Mouse (Mus musculus) limb, embryonic 11.5 days (tissue): ENCODE measurements at regions not wholly inside any gene's neighbourhood (a gene's known extent, or its start where the extent isn't known, plus 50 kb on each side); places are given as distances from the start of the nearest gene placed in this dataset.

ENCODE experiments used
- ATAC-seq: fragments of 200-750 bp; cut with Nextera tagmentation; 2 replicates; pipeline ENCODE4 v1.8.0; 2017; ENCODE audit warnings: low read depth; ENCODE audit not compliant: insufficient number of reproducible peaks, low FRiP score, low TSS enrichment
- DNase-seq: peaks from one replicate; pipeline ENCODE4 v3.0.0-alpha.2; 2015; ENCODE audit warnings: low spot score
- H3K27ac ChIP-seq: fragments of 300-500 bp; sonication (generic); replicated peaks from 2 replicates; pipeline ENCODE4 v1.5.1; 2014; ENCODE audit warnings: low read depth, mild to moderate bottlenecking, low read length
- H3K27me3 ChIP-seq: fragments of 300-500 bp; sonication (generic); 2 replicates; pipeline ENCODE4 v1.6.1; 2014; ENCODE audit warnings: mild to moderate bottlenecking, low read length, mixed read lengths; ENCODE audit not compliant: control insufficient read depth, insufficient read depth
- H3K36me3 ChIP-seq: fragments of 300-500 bp; sonication (generic); 2 replicates; pipeline ENCODE4 v1.6.1; 2014; ENCODE audit warnings: mild to moderate bottlenecking, low read length, moderate library complexity, mixed read lengths; ENCODE audit not compliant: control insufficient read depth, insufficient read depth
- H3K4me1 ChIP-seq: fragments of 300-500 bp; sonication (generic); 2 replicates; pipeline ENCODE4 v1.6.1; 2014; ENCODE audit warnings: low read length, mixed read lengths; ENCODE audit not compliant: control insufficient read depth, insufficient read depth
- H3K4me2 ChIP-seq: fragments of 300-500 bp; sonication (generic); 2 replicates; pipeline ENCODE4 v1.6.1; 2014; ENCODE audit warnings: low read depth, mild to moderate bottlenecking, moderate library complexity; ENCODE audit not compliant: severe bottlenecking
- H3K4me3 ChIP-seq: fragments of 300-500 bp; sonication (generic); 2 replicates; pipeline ENCODE4 v1.5.1; 2014; ENCODE audit warnings: low read depth, low read length
- H3K9ac ChIP-seq: fragments of 300-500 bp; sonication (generic); 2 replicates; pipeline ENCODE4 v1.6.1; 2014; ENCODE audit warnings: mild to moderate bottlenecking, low read length
- H3K9me3 ChIP-seq: fragments of 300-500 bp; sonication (generic); 2 replicates; pipeline ENCODE4 v1.6.1; 2016; ENCODE audit warnings: low read length; ENCODE audit not compliant: control insufficient read depth
- WGBS: fragments of 180-500 bp; shearing (Covaris S2); extraction: QIAGEN DNeasy Blood & Tissue Kit; methylation state at CpG from one replicate; pipeline ENCODE4 v1.1.7; 2014; 5-methylcytosine and 5-hydroxymethylcytosine counted together

GRCm38 (mm10) chr11:20993580-20993979 is 97.5 kb upstream of the Peli1 start:
- Histone ChIP-seq H3K4me3 (no peak overlapping the region), H3K27ac (no peak overlapping the region), H3K4me1 (no peaks in the 10 kb centered on the region), H3K27me3 (no peaks in the 10 kb centered on the region), H3K9ac (no peak overlapping the region), H3K4me2 (no peak overlapping the region), H3K9me3 (no peaks in the 10 kb centered on the region), H3K36me3 (no peaks in the 10 kb centered on the region)
- 91% methylated on average over 4 of the region's 4 CpGs for WGBS
- ATAC-seq (no peak), DNase-seq (peak; percentile 9)

- Histone ChIP-seq H3K4me3 (no peak overlapping the region), H3K9ac (no peak overlapping the region), H3K9me3 (no peaks in the 10 kb centered on the region), H3K36me3 (no peaks in the 10 kb centered on the region), H3K27ac (no peak overlapping the region), H3K4me2 (no peak overlapping the region), H3K4me1 (no peaks in the 10 kb centered on the region), H3K27me3 (no peaks in the 10 kb centered on the region)
- DNase-seq: no peak
- no peak for ATAC-seq
- WGBS: 92% methylated on average over 3 of the region's 3 CpGs
These were observed 89.7 kb upstream of the Peli1 start for GRCm38 (mm10) chr11:21001400-21001799.

DNA sequence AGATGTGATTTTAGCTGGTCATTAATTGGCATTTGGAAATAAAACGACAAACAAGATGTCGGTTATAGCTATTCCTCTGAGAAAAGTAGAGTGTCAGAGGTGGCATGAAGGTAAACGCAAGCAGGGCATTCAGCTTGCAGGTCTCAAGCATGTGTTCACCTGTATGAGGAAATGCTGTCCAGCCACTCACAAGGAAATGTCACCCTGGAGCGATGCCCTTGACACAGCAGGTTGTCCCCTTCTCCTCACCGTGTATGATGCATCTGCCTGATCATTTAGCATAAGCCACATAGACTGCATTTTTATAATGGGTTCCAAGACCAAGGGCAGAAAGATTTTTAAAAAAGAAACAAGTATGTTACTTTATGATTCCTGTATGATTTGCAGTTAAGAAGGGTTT is 83.9 kb upstream of the Peli1 start:
- Histone ChIP-seq H3K27me3 (no peaks in the 10 kb centered on the region), H3K4me1 (no peaks in the 10 kb centered on the region), H3K4me2 (no peak overlapping the region), H3K9ac (no peak overlapping the region), H3K9me3 (no peaks in the 10 kb centered on the region), H3K36me3 (no peaks in the 10 kb centered on the region), H3K27ac (no peak overlapping the region), H3K4me3 (no peak overlapping the region)
- WGBS: 94% methylated on average over 5 of the region's 5 CpGs
- no peak for ATAC-seq
- no peak for DNase-seq

GRCm38 (mm10) chr11:21009505-21009904 is 81.6 kb upstream of the Peli1 start:
- Histone ChIP-seq H3K9me3 (no peaks in the 10 kb centered on the region), H3K36me3 (no peaks in the 10 kb centered on the region), H3K27ac (no peak overlapping the region), H3K9ac (no peak overlapping the region), H3K4me3 (no peak overlapping the region), H3K27me3 (no peaks in the 10 kb centered on the region), H3K4me1 (no peaks in the 10 kb centered on the region), H3K4me2 (no peak overlapping the region)
- WGBS: 80% methylated on average over 3 of the region's 3 CpGs
- no peak for DNase-seq
- ATAC-seq: no peak

DNA sequence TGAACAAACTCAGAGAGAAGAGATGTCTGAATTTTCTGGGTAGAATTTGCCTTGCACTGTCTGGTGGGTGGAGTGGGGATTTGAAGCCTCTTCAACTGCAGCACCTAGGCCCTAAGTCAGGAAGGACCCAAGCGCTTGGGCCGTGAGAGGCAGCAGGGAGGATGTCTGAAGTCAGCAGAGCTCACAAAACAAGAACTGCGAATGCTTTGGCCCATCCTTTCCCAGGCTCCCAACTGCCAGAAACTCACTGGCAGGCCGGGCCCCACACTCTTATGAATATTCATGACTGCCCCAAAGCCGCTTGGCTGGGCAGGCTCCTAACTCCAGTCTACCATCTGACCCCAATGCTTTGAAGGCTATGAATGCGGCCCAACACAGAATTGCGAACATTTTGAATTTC is 80.2 kb upstream of the Peli1 start:
- Histone ChIP-seq H3K4me1 (no peaks in the 10 kb centered on the region), H3K27me3 (no peaks in the 10 kb centered on the region), H3K27ac (no peak overlapping the region), H3K9ac (no peak overlapping the region), H3K9me3 (no peaks in the 10 kb centered on the region), H3K4me2 (no peak overlapping the region), H3K36me3 (no peaks in the 10 kb centered on the region), H3K4me3 (no peak overlapping the region)
- DNase-seq (no peak), ATAC-seq (no peak)
- 47% methylated on average over 7 of the region's 7 CpGs for WGBS

GRCm38 (mm10) chr11:21014250-21014649 is 76.8 kb upstream of the Peli1 start:
- no peak overlapping the region for H3K4me2 ChIP-seq
- H3K27ac ChIP-seq: no peak overlapping the region
- H3K36me3 ChIP-seq: no peaks in the 10 kb centered on the region
- WGBS: 79% methylated on average over 3 of the region's 3 CpGs
- no peak for DNase-seq
- no peaks in the 10 kb centered on the region for H3K9me3 ChIP-seq
- H3K27me3 ChIP-seq: no peaks in the 10 kb centered on the region
- no peak overlapping the region for H3K9ac ChIP-seq
- no peaks in the 10 kb centered on the region for H3K4me1 ChIP-seq
- ATAC-seq: no peak
- H3K4me3 ChIP-seq: no peak overlapping the region

GRCm38 (mm10) chr11:21015536-21015935 is 75.6 kb upstream of the Peli1 start:
- H3K27me3 ChIP-seq: no peaks in the 10 kb centered on the region
- ATAC-seq (no peak), DNase-seq (no peak)
- H3K27ac ChIP-seq: no peak overlapping the region
- 94% methylated on average over 3 of the region's 3 CpGs for WGBS
- H3K4me3 ChIP-seq: no peak overlapping the region
- no peaks in the 10 kb centered on the region for H3K36me3 ChIP-seq
- H3K9me3 ChIP-seq: no peaks in the 10 kb centered on the region
- no peak overlapping the region for H3K9ac ChIP-seq
- H3K4me1 ChIP-seq: no peaks in the 10 kb centered on the region
- no peak overlapping the region for H3K4me2 ChIP-seq

- Histone ChIP-seq H3K36me3 (no peaks in the 10 kb centered on the region), H3K27ac (no peak overlapping the region), H3K4me3 (no peak overlapping the region), H3K4me1 (no peaks in the 10 kb centered on the region), H3K9me3 (no peaks in the 10 kb centered on the region), H3K27me3 (no peaks in the 10 kb centered on the region), H3K4me2 (no peak overlapping the region), H3K9ac (0 out of 2 replicates have a peak overlapping the region, but pooled peaks have one; percentile 17)
- ATAC-seq (no peak), DNase-seq (no peak)
- 61% methylated on average over 4 of the region's 4 CpGs for WGBS
These were observed 74.9 kb upstream of the Peli1 start for GRCm38 (mm10) chr11:21016133-21016746.

DNA sequence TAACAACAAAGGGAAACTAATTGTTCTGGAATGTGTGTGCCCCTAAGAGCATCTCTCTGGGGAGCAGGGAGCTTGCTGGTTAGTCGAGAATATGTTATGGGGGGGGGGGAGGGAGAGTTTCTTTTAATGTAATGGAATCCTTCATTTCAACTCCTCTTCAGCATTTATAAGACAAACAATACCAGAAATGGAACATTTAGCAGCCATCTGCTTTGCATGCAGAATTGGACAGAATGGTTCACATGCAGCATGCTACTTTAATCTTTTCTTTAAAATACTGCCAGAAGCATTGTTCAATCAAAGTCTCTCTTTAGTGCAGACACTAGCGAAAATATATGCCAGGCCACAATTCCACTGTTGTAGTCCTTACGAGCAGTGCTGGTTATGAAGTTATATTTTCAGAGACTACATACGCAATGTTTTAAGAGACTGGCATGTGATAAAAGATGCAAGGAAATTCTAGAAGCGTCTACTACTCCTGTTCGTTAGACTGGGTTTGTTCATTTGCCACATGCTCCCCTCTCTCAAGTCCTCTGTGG is 74.2 kb upstream of the Peli1 start:
- Histone ChIP-seq H3K4me2 (no peak overlapping the region), H3K4me1 (no peaks in the 10 kb centered on the region), H3K9ac (no peak overlapping the region), H3K9me3 (no peaks in the 10 kb centered on the region), H3K27me3 (no peaks in the 10 kb centered on the region), H3K27ac (no peak overlapping the region), H3K36me3 (no peaks in the 10 kb centered on the region), H3K4me3 (no peak overlapping the region)
- ATAC-seq (no peak), DNase-seq (no peak)
- 76% methylated on average over 6 of the region's 6 CpGs for WGBS
